Mouse (Mus musculus): ENCODE results near the gene Arid1b.

Gene Arid1b

GRCm38 (mm10) chr17:4996121-4996813, 2.1 kb downstream of the Arid1b start:
- peak; percentile 55 for DNase-seq

GRCm38 (mm10) chr17:4996814-4997549, 2.9 kb downstream of the Arid1b start:
- DNase-seq = no peak

GRCm38 (mm10) chr17:4997968-4998367, 3.8 kb downstream of the Arid1b start:
- no peak for DNase-seq

DNA sequence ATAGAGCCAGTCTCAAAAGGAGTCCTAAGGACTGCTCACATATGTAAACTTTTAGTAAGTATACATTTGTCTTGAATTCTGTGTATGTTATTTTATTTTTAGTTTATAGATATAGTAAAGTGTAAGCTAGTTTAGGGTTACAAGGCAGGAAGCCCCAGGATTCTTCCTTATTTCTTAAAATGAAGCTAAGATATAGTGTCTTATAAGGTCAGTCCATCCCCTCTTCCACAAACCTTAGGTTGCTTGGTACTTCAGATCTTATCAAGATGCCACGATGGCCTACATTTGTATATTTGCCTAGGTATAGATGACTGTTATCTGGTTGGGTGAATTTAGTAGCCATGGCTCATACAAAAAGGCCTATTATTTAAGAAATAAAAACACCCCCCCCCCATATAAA, 5.1 kb downstream of the Arid1b start:
- no peak for DNase-seq

GRCm38 (mm10) chr17:5000001-5000400, 5.9 kb downstream of the Arid1b start:
- DNase-seq = no peak

GRCm38 (mm10) chr17:5000871-5001270, 6.7 kb downstream of the Arid1b start:
- no peak for DNase-seq

GRCm38 (mm10) chr17:5001531-5002131, 7.5 kb downstream of the Arid1b start:
- DNase-seq = no peak

DNA sequence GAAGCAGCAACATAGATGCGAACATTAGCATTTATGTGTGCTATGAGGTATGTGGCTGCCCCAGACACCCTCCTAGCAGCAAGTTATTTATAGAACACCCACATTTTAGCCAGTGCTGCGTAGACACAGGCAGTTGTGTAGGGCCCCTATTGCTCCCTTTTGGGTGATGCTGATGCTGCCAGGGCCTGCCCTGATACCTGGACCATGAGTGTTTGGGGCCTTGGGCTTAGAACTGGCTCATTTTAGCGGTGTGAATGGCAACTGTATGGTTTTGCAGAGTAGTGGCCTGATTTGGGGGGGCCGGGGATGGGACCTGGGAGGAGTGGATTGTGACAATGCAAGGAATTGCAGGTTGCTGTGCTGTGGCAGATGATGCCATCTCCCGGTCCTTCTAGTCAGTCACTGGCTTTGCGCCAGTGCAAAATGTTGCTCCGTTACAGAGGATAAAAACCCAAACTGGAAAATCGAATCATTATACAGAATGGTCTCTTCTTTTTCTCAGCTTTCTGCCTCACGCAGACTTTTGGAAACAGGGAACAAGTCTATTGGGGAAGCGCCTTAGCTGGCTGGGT, 8.9 kb downstream of the Arid1b start:
- DNase-seq = peak; percentile 54

GRCm38 (mm10) chr17:5004266-5004665, 10.1 kb downstream of the Arid1b start:
- no peak for DNase-seq

- no peak for DNase-seq
Observed at GRCm38 (mm10) chr17:5004706-5005105, 10.6 kb downstream of the Arid1b start.

GRCm38 (mm10) chr17:5005285-5005684, 11.2 kb downstream of the Arid1b start:
- DNase-seq = no peak

DNA sequence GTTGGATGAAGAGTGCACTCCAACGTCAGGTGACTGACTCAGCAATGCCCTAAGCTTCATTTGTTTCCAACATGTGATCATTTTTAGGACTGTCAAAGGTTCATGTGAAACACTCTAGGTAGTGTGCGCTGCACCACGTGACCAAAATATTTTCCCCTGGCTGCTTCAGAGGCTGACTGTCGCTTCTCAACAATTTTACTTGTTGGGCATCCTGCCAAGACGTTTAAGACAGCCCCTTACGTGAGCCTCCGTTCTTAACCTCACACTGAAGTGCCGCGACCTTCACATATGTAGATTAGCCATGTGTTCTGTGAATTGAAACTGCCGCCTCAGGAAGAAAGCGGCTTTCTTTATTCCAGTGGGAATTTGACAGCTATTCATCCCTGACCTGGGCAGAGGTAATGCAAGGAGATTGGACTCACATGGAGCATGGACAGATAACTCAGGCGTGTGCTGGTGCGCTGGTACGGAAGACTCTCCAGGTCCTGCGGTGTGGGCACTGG, 13.1 kb downstream of the Arid1b start:
- no peak for DNase-seq

GRCm38 (mm10) chr17:5008236-5008635, 14.1 kb downstream of the Arid1b start:
- no peak for DNase-seq

GRCm38 (mm10) chr17:5008761-5009160, 14.6 kb downstream of the Arid1b start:
- no peak for DNase-seq

DNA sequence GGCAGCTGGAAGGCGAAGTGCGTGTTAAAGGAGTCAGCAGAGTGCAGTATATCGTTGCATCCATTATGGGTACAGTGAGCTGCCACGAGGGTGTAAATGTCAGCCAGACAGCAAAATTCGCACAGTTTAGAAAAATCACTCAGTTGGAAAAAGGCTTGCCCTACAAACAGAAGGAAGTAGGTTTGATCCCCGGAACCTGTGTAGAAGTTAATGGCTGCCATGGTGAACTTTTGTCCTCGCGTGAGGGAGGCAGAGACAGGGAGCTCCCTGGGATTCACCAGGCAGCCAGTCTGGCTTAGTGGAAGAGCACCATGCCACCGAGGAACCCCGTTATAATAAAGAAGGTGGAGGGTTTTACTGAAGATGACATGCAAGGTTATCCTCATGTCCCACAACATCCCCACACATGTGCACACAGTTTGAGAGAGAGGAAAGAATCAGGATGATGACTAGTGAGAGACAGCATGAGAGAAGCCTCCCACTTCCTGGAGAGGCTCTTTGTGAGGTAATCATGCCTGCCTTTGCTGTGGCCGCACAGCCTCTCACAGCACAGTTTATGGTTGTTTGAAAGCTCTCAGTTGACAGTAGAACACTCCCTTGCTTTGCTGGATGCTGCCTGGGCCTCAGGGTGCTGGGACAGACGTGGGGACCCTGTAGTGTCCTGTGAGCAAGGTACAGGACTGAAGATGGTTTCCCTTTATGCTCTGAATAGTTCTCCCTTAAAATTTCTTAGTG, 15.6 kb downstream of the Arid1b start:
- no peak for DNase-seq

DNA sequence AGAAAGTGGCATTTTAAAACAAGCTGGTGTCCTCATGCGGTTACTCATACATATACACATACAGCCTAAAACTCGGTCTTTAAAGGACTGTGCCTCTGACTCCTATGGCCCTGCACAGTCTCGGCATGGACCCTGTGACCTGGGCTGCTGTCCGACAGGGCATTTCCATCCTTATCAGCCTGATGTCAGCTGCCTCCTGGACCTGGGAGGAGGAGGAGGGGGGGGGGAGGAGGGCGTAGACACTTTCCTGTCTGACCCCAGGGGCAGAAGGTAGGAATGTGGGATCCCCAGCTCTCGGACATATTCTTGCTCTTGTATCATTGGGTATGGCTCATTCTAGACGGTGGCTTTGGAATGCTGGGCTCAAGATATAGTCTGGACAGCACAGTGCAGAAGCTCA, 16.6 kb downstream of the Arid1b start:
- DNase-seq = no peak

- DNase-seq = no peak
Observed at GRCm38 (mm10) chr17:5012091-5012490, 18.0 kb downstream of the Arid1b start.

DNA sequence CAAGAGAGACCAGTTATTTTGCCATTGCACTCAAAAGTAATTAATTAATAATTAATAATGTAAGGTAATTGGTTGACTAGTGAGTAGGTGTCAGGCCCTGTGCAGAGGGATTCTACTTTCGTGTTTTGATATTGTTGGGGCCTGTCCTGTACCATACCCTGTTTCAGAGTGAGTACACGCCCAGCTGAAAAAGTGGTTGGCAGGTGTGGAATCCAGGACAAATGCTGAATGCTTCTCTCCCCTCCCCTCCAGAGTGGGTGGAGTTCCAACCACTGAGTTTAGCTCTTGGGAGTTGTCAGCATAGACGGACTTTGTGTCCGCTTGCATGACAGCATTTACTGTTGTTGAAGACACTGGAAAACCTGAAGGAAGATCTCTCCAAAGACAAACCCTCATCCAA, 18.4 kb downstream of the Arid1b start:
- DNase-seq = no peak

DNA sequence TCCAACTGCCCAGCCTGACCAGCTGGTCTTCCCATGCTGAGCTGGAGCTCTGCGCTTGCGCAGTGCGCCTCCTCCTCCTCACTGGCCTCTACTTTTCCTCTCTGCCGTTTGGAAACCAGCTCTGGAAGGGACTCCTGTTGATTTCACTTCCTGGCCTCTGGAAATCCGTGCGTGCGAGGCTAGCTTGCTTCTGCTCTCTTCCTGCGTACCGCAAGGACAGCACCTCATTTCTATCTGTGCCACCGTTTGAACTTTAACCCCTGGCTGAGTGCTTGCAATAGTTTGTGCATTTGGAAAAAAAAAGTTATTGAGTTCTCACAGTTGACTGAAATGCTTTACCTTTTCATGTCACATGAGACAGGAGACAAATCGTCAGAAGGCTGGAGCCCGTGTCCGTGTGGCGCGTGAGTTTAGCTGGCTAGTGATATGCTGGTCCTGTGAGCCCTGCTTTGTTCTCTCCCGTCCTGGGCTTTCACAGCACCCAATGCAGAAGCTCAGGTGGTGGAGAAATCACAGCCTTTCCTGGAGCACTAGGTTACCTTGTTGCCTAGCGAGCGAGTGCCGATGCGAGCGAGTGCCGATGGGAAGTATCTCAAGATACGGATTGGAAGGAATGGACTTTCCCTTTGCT, 20.3 kb downstream of the Arid1b start:
- no peak for DNase-seq

DNA sequence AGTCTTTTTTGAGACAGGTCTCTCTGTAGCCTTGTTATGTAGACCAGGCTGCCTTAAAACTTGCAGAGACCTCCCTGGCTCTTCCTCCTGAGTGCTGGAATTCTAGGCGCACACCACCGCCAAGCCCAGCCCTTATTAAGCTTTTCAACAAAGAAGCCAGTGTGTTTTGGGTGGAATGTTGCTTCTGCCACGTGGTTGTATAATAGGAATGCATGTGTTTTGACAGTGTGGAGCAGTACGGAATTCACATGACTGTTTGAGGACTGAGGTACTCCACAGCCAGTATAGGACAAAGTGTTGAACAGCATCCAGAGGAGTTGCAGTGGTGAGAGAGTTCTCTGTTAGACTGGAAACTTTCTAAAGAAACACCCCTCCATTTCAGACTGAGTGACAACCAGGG, 22.3 kb downstream of the Arid1b start:
- DNase-seq = no peak

- DNase-seq = no peak
Observed at GRCm38 (mm10) chr17:5017065-5017464, 22.9 kb downstream of the Arid1b start.

- DNase-seq = no peak
Observed at GRCm38 (mm10) chr17:5021303-5022003, 27.3 kb downstream of the Arid1b start.
